Mouse (Mus musculus) activated CD4-positive, CD25-positive, alpha-beta regulatory T cell (primary cell): ENCODE results near the gene Synj2bp. TPM values are rescaled to one million over a fixed set of nuclear protein-coding genes. Genes with fewer than 3 reads are reported as not detected.

Source experiments
- polyA plus RNA-seq, 2 experiments: library from polyadenylated mRNA; unstranded; fragments of 100-300 nt; shearing (Covaris generic); gene quantifications; one replicate each; pipeline ENCODE4 v1.2.1; 2017

The Synj2bp gene
- 10 to 100 TPM; 42.5 to 57.7 TPM for polyA plus RNA-seq

GRCm38 (mm10) chr12:81532316-81533028 lies at the start of gene Synj2bp, which contains the start of gene Gm20498:
TSS of gene Synj2bp (minus strand) at chr12:81532911.
TSS of gene Gm20498 (minus strand) at chr12:81532905.

GRCm38 (mm10) chr12:81568374-81568773 lies 35.7 kb upstream of the Synj2bp start, which contains the start of gene Adam21:
TSS of gene Adam21 (minus strand) at chr12:81568474.

GRCm38 (mm10) chr12:81484727-81485191 lies 48.0 kb downstream of the Synj2bp start, which contains the start of gene Cox16:
TSS of gene Cox16 (minus strand) at chr12:81485127.

Other genes with a start within 250 kb of the Synj2bp start
- gene Slc8a3, start 199.7 kb downstream of the Synj2bp start, polyA plus RNA-seq = not detected
- gene Gm4787, start 153.4 kb downstream of the Synj2bp start, polyA plus RNA-seq = under 1 TPM in 1 of 2 experiments, not detected in 1; 0.99 TPM
- gene Adam4, start 111.0 kb downstream of the Synj2bp start, polyA plus RNA-seq = 1 to 10 TPM in 1 of 2 experiments, under 1 TPM in 1; 0.36 to 1.0 TPM
- gene Cox16, start 47.8 kb downstream of the Synj2bp start, polyA plus RNA-seq = 100 to 1,000 TPM; 161 to 216 TPM
- gene Gm20498, start within 50 bp of the Synj2bp start, polyA plus RNA-seq = 10 to 100 TPM in 1 of 2 experiments, 1 to 10 TPM in 1; 9.9 to 12.3 TPM
- gene Adam21, start 35.6 kb upstream of the Synj2bp start, polyA plus RNA-seq = under 1 TPM; 0.30 to 0.34 TPM
- 10 to 100 TPM; 15.3 to 22.9 TPM for gene Med6, start 62.1 kb upstream of the Synj2bp start, polyA plus RNA-seq
- gene Ttc9, start 98.3 kb upstream of the Synj2bp start, polyA plus RNA-seq = under 1 TPM in 1 of 2 experiments, not detected in 1; 0.18 TPM
- under 1 TPM; 0.08 to 0.74 TPM for gene Map3k9, start 248.3 kb upstream of the Synj2bp start, polyA plus RNA-seq